Mouse (Mus musculus) lung, adult 2 months (tissue): ENCODE results near the gene Neurl1b.

ENCODE experiments used
- CTCF ChIP-seq: fragments of 200-500 bp; IDR thresholded peaks from 2 replicates; pipeline ENCODE4 v1.5.1; 2011; ENCODE audit warnings: mild to moderate bottlenecking, low read length, control low read depth; ENCODE audit not compliant: insufficient read depth
- POLR2A ChIP-seq: fragments of 200-500 bp; IDR thresholded peaks from 2 replicates; pipeline ENCODE4 v1.6.1; 2011; ENCODE audit warnings: low read depth, mild to moderate bottlenecking, control low read depth, low read length, borderline replicate concordance; ENCODE audit errors: extremely low read depth

GRCm38 (mm10) chr17:26433295-26433694 is 18.7 kb downstream of the Neurl1b start:
- TF ChIP-seq POLR2A = no peak
- no peak for TF ChIP-seq CTCF
